Mouse (Mus musculus) thymus, postnatal 36 days (tissue): ENCODE measurements around the gene Mrm3.

Experiments used
- DNase-seq, 2 experiments: peaks; one replicate each; pipeline ENCODE4 v3.0.0; 2022; ENCODE audit warnings: mixed read lengths in 2 of 2

Gene Mrm3

DNA sequence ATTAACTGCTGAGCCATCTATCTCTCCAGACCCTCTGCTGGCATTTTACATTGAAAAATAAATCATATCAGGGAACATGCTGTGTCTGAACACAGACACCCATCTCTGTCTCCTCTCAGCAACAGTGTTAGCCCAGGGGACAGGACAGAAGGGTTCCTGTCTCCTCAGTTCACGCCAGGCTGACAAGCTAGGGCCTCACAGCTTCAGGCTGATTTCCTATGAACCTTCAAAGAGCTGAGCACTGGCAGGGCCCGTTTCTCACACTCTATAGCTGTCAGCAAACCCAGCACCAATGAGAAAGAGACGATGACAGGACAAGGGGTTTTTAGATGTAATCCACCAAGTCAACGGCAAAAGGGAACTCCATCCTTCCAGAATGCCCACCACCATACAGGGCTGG, 48.4 kb downstream of the Mrm3 start:
- DNase-seq: no peak

DNA sequence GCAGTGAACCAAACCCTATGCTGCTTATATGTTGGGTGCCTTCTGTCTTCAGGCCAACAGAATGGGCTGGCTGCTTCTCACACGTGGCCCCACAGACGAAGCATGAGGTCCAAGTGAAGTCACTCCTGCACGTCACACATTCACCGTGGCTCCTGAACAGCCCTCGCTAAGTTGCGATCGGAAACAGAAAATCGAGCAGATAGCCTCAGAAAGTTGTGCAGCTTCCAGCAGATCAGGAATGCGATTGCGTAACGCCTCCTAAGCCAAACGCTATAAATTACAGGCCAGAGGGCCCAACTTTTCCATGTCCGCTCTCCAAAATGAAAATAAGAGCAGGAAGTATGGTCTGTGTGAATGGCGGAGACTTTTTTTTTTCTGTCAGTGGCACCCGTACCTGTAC, 48.9 kb downstream of the Mrm3 start:
- DNase-seq: no peak

DNA sequence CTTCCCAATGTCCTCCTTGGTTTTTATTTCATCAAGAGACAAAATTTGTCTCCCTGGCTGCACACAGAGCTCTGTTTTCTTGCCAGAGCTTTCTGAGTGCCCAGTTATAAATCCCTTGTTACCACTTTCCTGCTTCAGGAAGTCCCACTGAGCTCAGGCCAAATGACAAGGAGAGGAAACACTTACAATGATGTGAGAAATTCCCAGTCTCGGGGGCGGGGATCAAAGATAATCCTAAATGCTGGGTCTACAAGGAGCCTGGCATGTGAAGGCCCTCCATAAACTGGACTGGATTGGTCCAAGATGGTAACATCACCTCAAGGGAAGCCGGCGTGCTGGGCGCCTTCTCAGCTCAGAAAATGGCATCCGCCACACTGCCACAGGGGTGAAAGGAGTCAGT, 49.3 kb downstream of the Mrm3 start:
- DNase-seq: no peak

DNA sequence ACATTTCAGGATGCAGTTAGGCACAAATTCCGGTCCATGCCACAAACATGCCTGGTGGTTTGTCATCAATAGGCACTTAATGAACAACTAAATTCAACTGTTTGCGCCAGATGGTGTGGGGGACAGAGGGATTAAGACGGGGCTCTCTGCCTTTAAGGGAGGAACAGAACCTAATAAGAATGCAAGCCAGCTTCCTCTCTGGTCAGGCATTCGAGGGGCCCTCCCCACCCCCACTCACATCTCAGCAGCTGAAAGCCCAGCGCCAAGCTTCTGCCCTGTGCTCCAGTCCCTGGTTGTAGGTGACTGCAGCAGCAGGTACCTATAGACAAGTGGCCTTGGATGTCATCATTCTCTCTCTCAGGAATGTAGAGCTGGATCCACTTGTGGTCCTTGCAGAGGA, 50.6 kb downstream of the Mrm3 start:
- DNase-seq: no peak

DNA sequence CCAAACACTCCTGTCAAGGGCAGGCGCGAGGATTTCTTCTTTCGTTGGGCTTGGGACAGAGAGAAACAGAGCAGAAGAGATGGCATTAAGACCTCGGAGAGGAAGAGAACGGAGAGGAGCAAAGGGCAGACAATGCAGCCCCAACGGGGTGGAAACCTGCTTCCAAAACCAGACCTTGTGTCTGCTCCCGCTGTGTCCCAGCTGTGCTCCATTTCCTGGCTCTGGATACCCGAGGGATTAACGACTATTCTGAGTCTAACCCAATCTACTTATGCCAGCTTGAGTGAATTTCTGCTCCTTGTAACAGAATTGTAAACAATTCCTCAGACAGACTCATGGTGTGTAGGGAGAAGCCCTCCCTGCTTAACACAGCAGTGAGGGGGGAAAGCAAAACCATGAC, 51.3 kb downstream of the Mrm3 start:
- no peak for DNase-seq

DNA sequence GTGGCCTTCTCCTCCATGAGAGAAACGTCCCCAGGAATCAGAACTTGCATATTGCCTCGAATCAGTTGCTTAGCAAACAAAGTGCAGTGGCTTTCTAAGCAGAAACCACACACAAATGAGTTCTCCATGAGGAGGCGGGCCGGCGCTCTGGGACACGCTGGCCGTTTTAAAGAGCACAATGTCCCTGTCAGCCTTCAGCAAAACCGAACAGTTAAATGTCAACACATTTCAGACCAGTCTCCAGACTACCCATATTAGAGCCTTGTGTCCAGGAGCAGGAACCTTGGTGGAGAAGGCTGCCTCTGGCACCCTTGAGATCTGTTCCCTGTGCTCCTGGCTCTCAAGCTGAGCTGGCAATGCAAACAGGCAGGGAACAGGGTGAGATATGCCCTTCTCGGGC, 53.7 kb downstream of the Mrm3 start:
- no peak for DNase-seq

DNA sequence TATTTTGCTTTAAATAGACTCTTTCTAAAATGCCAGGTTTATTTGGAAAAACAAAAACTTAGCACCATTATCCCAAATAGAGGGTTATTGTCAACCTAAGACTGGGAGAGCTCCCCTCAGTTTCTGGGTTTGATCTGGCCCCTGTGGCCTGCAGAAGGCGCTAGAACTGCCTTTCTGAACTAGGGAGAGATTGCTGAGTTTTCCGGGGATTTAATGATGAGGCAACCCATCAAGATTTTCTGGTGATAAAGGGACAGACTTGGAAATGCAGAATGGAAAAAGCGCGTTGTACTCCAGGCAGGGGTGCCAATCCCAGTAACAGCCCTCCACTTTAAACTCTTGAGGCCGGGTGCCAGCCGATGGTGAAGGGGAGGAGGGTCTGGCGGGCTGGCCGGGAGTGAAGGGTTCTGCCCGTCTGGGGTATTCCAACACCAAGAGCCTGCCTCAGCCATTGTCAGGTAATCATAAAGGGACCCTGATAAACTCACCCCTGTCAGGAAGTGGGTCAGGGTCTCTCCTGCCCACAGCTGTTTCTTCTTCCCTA, 55.0 kb downstream of the Mrm3 start:
- DNase-seq: no peak
